Mouse (Mus musculus): ENCODE results near the gene Lbh.

DNA sequence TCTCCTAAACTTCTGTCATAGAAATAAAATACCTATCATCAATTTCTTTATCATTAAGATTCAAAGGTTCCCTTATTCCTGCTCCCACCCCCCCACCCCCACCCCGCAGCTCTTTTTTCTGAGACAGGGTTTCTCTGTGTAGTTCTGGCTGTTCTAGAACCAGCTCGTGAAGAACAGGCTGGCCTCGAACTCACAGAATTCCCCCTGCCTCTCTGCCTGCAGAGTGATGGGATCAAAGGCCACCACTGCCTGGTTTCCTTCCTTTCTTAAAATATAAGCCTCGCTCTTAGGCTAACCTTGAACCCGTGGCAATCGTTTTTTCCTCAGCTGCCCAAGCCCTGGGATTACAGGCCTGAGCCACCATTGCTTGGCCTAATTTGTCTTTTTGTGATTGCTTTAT lies 26.5 kb upstream of the Lbh start:
- TF ChIP-seq CTCF (IDR thresholded peaks at IDR 0.05; ENCODE audit: borderline replicate concordance, insufficient read depth, low read depth, low read length) = no peak
- no peak for TF ChIP-seq POLR2A (IDR thresholded peaks at IDR 0.05; ENCODE audit: borderline replicate concordance, insufficient read depth, low read length)

All from cerebellum, adult 2 months (tissue).